Mouse (Mus musculus): Measurements from ENCODE around the gene Itprid1. TPM values are rescaled to one million over a fixed set of nuclear protein-coding genes. Genes with fewer than 3 reads are reported as not detected.

Itprid1 gene
- polyA plus RNA-seq, 1 experiment from 2014 or later, result not detected

GRCm38 (mm10) chr6:55901568-55902328, 65.1 kb downstream of the Itprid1 start:
- Histone ChIP-seq H3K9ac (no peak overlapping the region), H3K27ac (ENCODE audit: poor library complexity, severe bottlenecking) (no peak overlapping the region), H3K36me3 (no peaks in the 10 kb centered on the region), H3K4me2 (no peak overlapping the region), H3K27me3 (replicated peaks) (no peaks in the 10 kb centered on the region), H3K9me3 (replicated peaks) (no peaks in the 10 kb centered on the region), H3K4me1 (replicated peaks) (no peaks in the 10 kb centered on the region), H3K4me3 (no peak overlapping the region)
- WGBS, result 74% methylated on average over 5 of the region's 5 CpGs
- ATAC-seq (ENCODE audit: insufficient number of reproducible peaks, low FRiP score), result no peak

- H3K4me1 ChIP-seq (replicated peaks), result no peaks in the 10 kb centered on the region
- 67% methylated on average over 1 of the region's 1 CpGs for WGBS
- no peak for ATAC-seq (ENCODE audit: insufficient number of reproducible peaks, low FRiP score)
Measured at GRCm38 (mm10) chr6:55902329-55902605, 65.6 kb downstream of the Itprid1 start.

GRCm38 (mm10) chr6:55919206-55919605, 82.5 kb downstream of the Itprid1 start:
- Histone ChIP-seq H3K4me1 (replicated peaks) (no peaks in the 10 kb centered on the region), H3K4me2 (no peak overlapping the region), H3K4me3 (no peak overlapping the region), H3K9me3 (replicated peaks) (no peaks in the 10 kb centered on the region), H3K27ac (ENCODE audit: poor library complexity, severe bottlenecking) (no peak overlapping the region), H3K36me3 (no peaks in the 10 kb centered on the region), H3K27me3 (replicated peaks) (no peaks in the 10 kb centered on the region), H3K9ac (no peak overlapping the region)
- WGBS, result 81% methylated on average over 5 of the region's 5 CpGs
- ATAC-seq (ENCODE audit: insufficient number of reproducible peaks, low FRiP score), result no peak

More at GRCm38 (mm10) chr6:55902329-55902605, 65.6 kb downstream of the Itprid1 start:
- Histone ChIP-seq H3K9ac (no peak overlapping the region), H3K36me3 (no peaks in the 10 kb centered on the region), H3K9me3 (replicated peaks) (no peaks in the 10 kb centered on the region), H3K4me2 (no peak overlapping the region), H3K27me3 (replicated peaks) (no peaks in the 10 kb centered on the region), H3K27ac (ENCODE audit: poor library complexity, severe bottlenecking) (no peak overlapping the region), H3K4me3 (no peak overlapping the region)

- Histone ChIP-seq H3K9ac (no peak overlapping the region), H3K27ac (ENCODE audit: poor library complexity, severe bottlenecking) (no peak overlapping the region), H3K27me3 (replicated peaks) (no peaks in the 10 kb centered on the region), H3K36me3 (no peaks in the 10 kb centered on the region), H3K4me3 (no peak overlapping the region), H3K4me1 (replicated peaks) (no peaks in the 10 kb centered on the region), H3K9me3 (replicated peaks) (no peaks in the 10 kb centered on the region), H3K4me2 (no peak overlapping the region)
- ATAC-seq (ENCODE audit: insufficient number of reproducible peaks, low FRiP score), result no peak
- WGBS, result 68% methylated on average over 3 of the region's 3 CpGs
Measured at GRCm38 (mm10) chr6:55920282-55920720, 83.6 kb downstream of the Itprid1 start.

- H3K9me3 ChIP-seq (replicated peaks), result no peaks in the 10 kb centered on the region
- no peaks in the 10 kb centered on the region for H3K27me3 ChIP-seq (replicated peaks)
- no peak overlapping the region for H3K4me2 ChIP-seq
- H3K4me3 ChIP-seq, result no peak overlapping the region
- no peak overlapping the region for H3K27ac ChIP-seq (ENCODE audit: poor library complexity, severe bottlenecking)
- H3K9ac ChIP-seq, result no peak overlapping the region
- H3K36me3 ChIP-seq, result no peaks in the 10 kb centered on the region
- no peak for ATAC-seq (ENCODE audit: insufficient number of reproducible peaks, low FRiP score)
- no peaks in the 10 kb centered on the region for H3K4me1 ChIP-seq (replicated peaks)
- 69% methylated on average over 4 of the region's 4 CpGs for WGBS
Measured at GRCm38 (mm10) chr6:55920866-55921630, 84.4 kb downstream of the Itprid1 start.

- 82% methylated on average over 1 of the region's 1 CpGs for WGBS
- Histone ChIP-seq H3K36me3 (no peaks in the 10 kb centered on the region), H3K9me3 (replicated peaks) (no peaks in the 10 kb centered on the region), H3K4me2 (no peak overlapping the region), H3K4me1 (replicated peaks) (no peaks in the 10 kb centered on the region), H3K27me3 (replicated peaks) (no peaks in the 10 kb centered on the region), H3K27ac (ENCODE audit: poor library complexity, severe bottlenecking) (no peak overlapping the region), H3K9ac (no peak overlapping the region), H3K4me3 (no peak overlapping the region)
- no peak for ATAC-seq (ENCODE audit: insufficient number of reproducible peaks, low FRiP score)
Measured at GRCm38 (mm10) chr6:55944709-55945108, 108.0 kb downstream of the Itprid1 start.

- no peaks in the 10 kb centered on the region for H3K4me1 ChIP-seq (replicated peaks)
- no peak overlapping the region for H3K4me2 ChIP-seq
- no peaks in the 10 kb centered on the region for H3K9me3 ChIP-seq (replicated peaks)
- no peak overlapping the region for H3K27ac ChIP-seq (ENCODE audit: poor library complexity, severe bottlenecking)
- H3K9ac ChIP-seq, result no peak overlapping the region
- 59% methylated on average over 8 of the region's 8 CpGs for WGBS
- no peak for ATAC-seq (ENCODE audit: insufficient number of reproducible peaks, low FRiP score)
- no peaks in the 10 kb centered on the region for H3K36me3 ChIP-seq
- no peaks in the 10 kb centered on the region for H3K27me3 ChIP-seq (replicated peaks)
- no peak overlapping the region for H3K4me3 ChIP-seq
Measured at GRCm38 (mm10) chr6:55950345-55951110, 113.8 kb downstream of the Itprid1 start.

GRCm38 (mm10) chr6:55972998-55973397, 136.3 kb downstream of the Itprid1 start:
- H3K4me3 ChIP-seq, result no peak overlapping the region
- no peak for ATAC-seq (ENCODE audit: insufficient number of reproducible peaks, low FRiP score)
- H3K4me2 ChIP-seq, result no peak overlapping the region

GRCm38 (mm10) chr6:55979766-55980165, 143.1 kb downstream of the Itprid1 start:
- no peak overlapping the region for H3K4me2 ChIP-seq

More at GRCm38 (mm10) chr6:55972998-55973397, 136.3 kb downstream of the Itprid1 start:
- Histone ChIP-seq H3K27me3 (replicated peaks) (no peaks in the 10 kb centered on the region), H3K9me3 (replicated peaks) (no peaks in the 10 kb centered on the region), H3K4me1 (replicated peaks) (no peaks in the 10 kb centered on the region), H3K9ac (no peak overlapping the region), H3K27ac (ENCODE audit: poor library complexity, severe bottlenecking) (no peak overlapping the region), H3K36me3 (no peaks in the 10 kb centered on the region)

GRCm38 (mm10) chr6:56008711-56009110, 172.0 kb downstream of the Itprid1 start:
- H3K36me3 ChIP-seq, result no peaks in the 10 kb centered on the region
- H3K4me3 ChIP-seq, result no peak overlapping the region
- no peak for ATAC-seq (ENCODE audit: insufficient number of reproducible peaks, low FRiP score)
- no peak overlapping the region for H3K27ac ChIP-seq (ENCODE audit: poor library complexity, severe bottlenecking)
- WGBS, result 77% methylated on average over 4 of the region's 4 CpGs
- H3K9ac ChIP-seq, result no peak overlapping the region
- no peaks in the 10 kb centered on the region for H3K9me3 ChIP-seq (replicated peaks)
- H3K27me3 ChIP-seq (replicated peaks), result 0 out of 2 replicates have a peak, but pooled peaks cover 4% of the 10 kb centered on the region
- H3K4me2 ChIP-seq, result no peak overlapping the region
- no peaks in the 10 kb centered on the region for H3K4me1 ChIP-seq (replicated peaks)

More at GRCm38 (mm10) chr6:55979766-55980165, 143.1 kb downstream of the Itprid1 start:
- no peaks in the 10 kb centered on the region for H3K27me3 ChIP-seq (replicated peaks)
- no peak overlapping the region for H3K9ac ChIP-seq
- 62% methylated on average over 2 of the region's 2 CpGs for WGBS
- no peak for ATAC-seq (ENCODE audit: insufficient number of reproducible peaks, low FRiP score)
- H3K36me3 ChIP-seq, result no peaks in the 10 kb centered on the region
- H3K9me3 ChIP-seq (replicated peaks), result no peaks in the 10 kb centered on the region
- H3K4me3 ChIP-seq, result no peak overlapping the region
- H3K27ac ChIP-seq (ENCODE audit: poor library complexity, severe bottlenecking), result no peak overlapping the region
- H3K4me1 ChIP-seq (replicated peaks), result no peaks in the 10 kb centered on the region

- no peak overlapping the region for H3K27ac ChIP-seq (ENCODE audit: poor library complexity, severe bottlenecking)
- no peak overlapping the region for H3K4me2 ChIP-seq
- H3K4me3 ChIP-seq, result no peak overlapping the region
- ATAC-seq (ENCODE audit: insufficient number of reproducible peaks, low FRiP score), result no peak
- H3K9ac ChIP-seq, result no peak overlapping the region
- H3K4me1 ChIP-seq (replicated peaks), result peaks cover 3% of the 10 kb centered on the region; the same call in 1 of the 2 replicates
- 0 out of 2 replicates have a peak, but pooled peaks cover 4% of the 10 kb centered on the region for H3K27me3 ChIP-seq (replicated peaks)
- H3K9me3 ChIP-seq (replicated peaks), result no peaks in the 10 kb centered on the region
- 69% methylated on average over 5 of the region's 5 CpGs for WGBS
- no peaks in the 10 kb centered on the region for H3K36me3 ChIP-seq
Measured at GRCm38 (mm10) chr6:56012384-56012783, 175.7 kb downstream of the Itprid1 start.
